Comparison of ENCODE assay signal across 9 mouse cellular contexts in the genomic region with DNA sequence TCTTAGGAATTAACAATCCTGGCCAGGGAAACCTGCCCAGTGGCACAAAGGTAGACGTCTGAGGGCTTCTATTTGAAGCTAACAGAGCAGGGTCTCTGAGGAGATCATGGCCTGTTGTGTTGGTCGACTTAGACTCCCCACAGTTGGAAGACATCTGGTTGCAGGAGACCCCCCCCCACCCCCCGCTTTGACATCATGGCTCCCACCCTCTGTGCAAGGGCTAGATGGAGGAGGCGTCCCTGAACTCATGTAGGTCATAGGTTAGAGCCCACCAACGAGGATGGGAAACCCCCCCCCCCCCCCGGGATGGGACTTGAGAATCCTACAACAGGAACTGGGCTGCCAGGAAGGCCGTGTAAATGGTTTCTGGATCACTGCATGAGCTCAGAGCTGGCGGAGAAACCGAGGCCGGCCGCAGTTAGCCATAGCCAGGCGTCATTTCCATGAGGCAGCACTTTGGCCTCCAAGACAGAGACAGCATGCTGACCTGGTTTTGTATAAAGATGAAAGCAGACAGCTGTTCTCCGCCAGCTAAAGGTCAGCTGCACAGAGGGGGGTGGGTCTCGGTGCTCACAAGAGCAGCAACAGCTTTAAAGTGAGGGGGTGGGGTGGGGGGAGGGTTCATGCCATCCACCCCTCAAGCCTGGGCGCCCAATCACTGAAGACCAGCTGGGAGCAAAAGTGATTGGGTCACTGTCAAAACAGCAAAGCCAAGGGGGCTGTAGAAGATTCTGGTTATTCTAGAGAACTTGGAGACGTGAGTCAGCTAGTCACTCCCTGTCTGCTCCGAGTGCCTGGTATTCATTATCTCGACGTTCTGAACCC.
A peak's percentile ranks its signal among the peaks of the same experiment; 100 is the strongest.
DNase-seq lines count a peak whose midpoint lies in the region; ATAC-seq lines count a peak whose summit lies in the region.
"Had no signal": no experiment of that assay in that cellular context is flagged by ENCODE, and none has a peak within 500 bp of the region (broad histone marks: within the 10 kb centered on the region; RNA-seq: fewer than 3 reads in every experiment).

No protein-coding gene starts in this region.

- H3K9ac ChIP-seq in hindbrain, embryonic 13.5 days, result no peak overlapping the region

- 33% methylated on average over 19 of the region's 19 CpGs for WGBS in hindbrain, embryonic 10.5 days
- 33% methylated on average over 19 of the region's 19 CpGs for WGBS in hindbrain, embryonic 13.5 days

- no peaks in the 10 kb centered on the region for H3K9me3 ChIP-seq in hindbrain, embryonic 10.5 days
- H3K9me3 ChIP-seq in hindbrain, embryonic 13.5 days, result no peaks in the 10 kb centered on the region
- H3K9me3 ChIP-seq: G1E had no signal

- no peak overlapping the region for H3K4me2 ChIP-seq in hindbrain, embryonic 13.5 days

- peak; percentile 76 for DNase-seq in hindbrain, embryonic 10.5 days (ENCODE audit: low spot score)
- DNase-seq in ES-CJ7 (ENCODE audit: low read depth, low spot score), result peak; percentile 75
- DNase-seq in brain, adult 2 months (ENCODE audit: low read depth, low spot score), result peak; percentile 31
- DNase-seq in lung, postnatal 10 days, result peak; percentile 60
- no peak for DNase-seq in thymus, postnatal 0 days (ENCODE audit: low spot score)
- DNase-seq in left cerebral cortex, adult 18-20 months (ENCODE audit: low spot score in 2 of 2), result no peak
- no peak for DNase-seq in spleen, postnatal 36 days (ENCODE audit: low spot score in 2 of 2)

- H3K27me3 ChIP-seq in hindbrain, embryonic 10.5 days (ENCODE audit: insufficient read depth, poor library complexity, severe bottlenecking), result peaks cover 42% of the 10 kb centered on the region
- H3K27me3 ChIP-seq in hindbrain, embryonic 13.5 days, result no peaks in the 10 kb centered on the region

- H3K27ac ChIP-seq in hindbrain, embryonic 10.5 days, result no peak overlapping the region
- H3K27ac ChIP-seq in hindbrain, embryonic 13.5 days, result no peak overlapping the region

- H3K36me3 ChIP-seq in hindbrain, embryonic 10.5 days, result peaks cover 3% of the 10 kb centered on the region; the same call in 1 of the 2 replicates
- no peaks in the 10 kb centered on the region for H3K36me3 ChIP-seq in hindbrain, embryonic 13.5 days
- H3K36me3 ChIP-seq: G1E had no signal

- ATAC-seq in hindbrain, embryonic 13.5 days (ENCODE audit: low FRiP score), result no peak

- H3K4me1 ChIP-seq in hindbrain, embryonic 10.5 days (replicated peaks), result peaks cover 42% of the 10 kb centered on the region
- peaks cover 15% of the 10 kb centered on the region for H3K4me1 ChIP-seq in hindbrain, embryonic 13.5 days (replicated peaks)

- H3K4me3 ChIP-seq in hindbrain, embryonic 10.5 days, result no peak overlapping the region
- no peak overlapping the region for H3K4me3 ChIP-seq in hindbrain, embryonic 13.5 days

Comparison
In these comparisons a context has a peak if more than half of its experiments do, and no peak if none do; other contexts are left out.
1. DNase-seq: peak in hindbrain, embryonic 10.5 days (single experiment), ES-CJ7 (single experiment), brain, adult 2 months (single experiment) and lung, postnatal 10 days (single experiment); none in thymus, postnatal 0 days (single experiment), left cerebral cortex, adult 18-20 months (0 of 2) and spleen, postnatal 36 days (0 of 2).